Mouse (Mus musculus): ENCODE measurements around the gene Cygb. TPM values are rescaled to one million over a fixed set of nuclear protein-coding genes. Genes with fewer than 3 reads are reported as not detected.
A peak's percentile ranks its signal among the peaks of the same experiment; 100 is the strongest.
"Not testable (repeated sequence)": the region's sequence is repeated elsewhere in the genome, so short reads cannot be mapped to it uniquely, and the experiment has no call there.

Cygb gene
- polyA plus RNA-seq, 1 experiment from 2014 or later: 16.0 TPM

GRCm38 (mm10) chr11:116642681-116643578 is 11.2 kb downstream of the Cygb start:
- Histone ChIP-seq H3K4me1 (peaks cover 50% of the 10 kb centered on the region), H3K9ac (0 out of 2 replicates have a peak overlapping the region, but pooled peaks have one; percentile 31), H3K4me3 (replicated peaks) (peak overlapping the region; percentile 17), H3K36me3 (no peaks in the 10 kb centered on the region), H3K9me3 (replicated peaks) (no peaks in the 10 kb centered on the region), H3K27me3 (no peaks in the 10 kb centered on the region), H3K27ac (no peak overlapping the region), H3K4me2 (peak overlapping the region; percentile 56)
- 38% methylated on average over 14 of the region's 14 CpGs for WGBS
- ATAC-seq (replicated peaks; ENCODE audit: low FRiP score): peak; percentile 41

GRCm38 (mm10) chr11:116641731-116642130 is 12.4 kb downstream of the Cygb start:
- no peak overlapping the region for H3K4me3 ChIP-seq (replicated peaks)
- 68% methylated on average over 3 of the region's 3 CpGs for WGBS
- no peaks in the 10 kb centered on the region for H3K9me3 ChIP-seq (replicated peaks)

GRCm38 (mm10) chr11:116641168-116641567 is 12.9 kb downstream of the Cygb start:
- Histone ChIP-seq H3K9ac (no peak overlapping the region), H3K27me3 (no peaks in the 10 kb centered on the region), H3K27ac (no peak overlapping the region), H3K4me2 (no peak overlapping the region), H3K4me3 (replicated peaks) (no peak overlapping the region), H3K36me3 (no peaks in the 10 kb centered on the region), H3K4me1 (peaks cover 33% of the 10 kb centered on the region), H3K9me3 (replicated peaks) (no peaks in the 10 kb centered on the region)
- WGBS: 39% methylated on average over 5 of the region's 5 CpGs
- no peak for ATAC-seq (replicated peaks; ENCODE audit: low FRiP score)

More at GRCm38 (mm10) chr11:116641731-116642130, 12.4 kb downstream of the Cygb start:
- ATAC-seq (replicated peaks; ENCODE audit: low FRiP score): no peak
- peaks cover 38% of the 10 kb centered on the region for H3K4me1 ChIP-seq
- H3K27me3 ChIP-seq: no peaks in the 10 kb centered on the region
- no peaks in the 10 kb centered on the region for H3K36me3 ChIP-seq
- H3K9ac ChIP-seq: no peak overlapping the region
- no peak overlapping the region for H3K4me2 ChIP-seq
- H3K27ac ChIP-seq: no peak overlapping the region

GRCm38 (mm10) chr11:116636607-116637006 is 17.5 kb downstream of the Cygb start:
- H3K27me3 ChIP-seq; H3K4me1 ChIP-seq; H3K9ac ChIP-seq; H3K4me2 ChIP-seq; ATAC-seq (replicated peaks; ENCODE audit: low FRiP score); H3K36me3 ChIP-seq; H3K27ac ChIP-seq; H3K9me3 ChIP-seq (replicated peaks); H3K4me3 ChIP-seq (replicated peaks): not testable (repeated sequence)
- WGBS: 78% methylated on average over 8 of the region's 8 CpGs

- H3K9ac ChIP-seq: no peak overlapping the region
- 76% methylated on average over 10 of the region's 10 CpGs for WGBS
- H3K27me3 ChIP-seq: no peaks in the 10 kb centered on the region
- no peak for ATAC-seq (replicated peaks; ENCODE audit: low FRiP score)
- peak overlapping the region; percentile 14; the same call in 1 of the 2 replicates for H3K27ac ChIP-seq
- H3K36me3 ChIP-seq: no peaks in the 10 kb centered on the region
- H3K4me2 ChIP-seq: no peak overlapping the region
- no peaks in the 10 kb centered on the region for H3K9me3 ChIP-seq (replicated peaks)
- no peak overlapping the region for H3K4me3 ChIP-seq (replicated peaks)
- peaks cover 26% of the 10 kb centered on the region for H3K4me1 ChIP-seq
Measured at GRCm38 (mm10) chr11:116632962-116633361, 21.2 kb downstream of the Cygb start.

GRCm38 (mm10) chr11:116630171-116630965 is 23.7 kb downstream of the Cygb start:
- Histone ChIP-seq H3K27ac (no peak overlapping the region), H3K27me3 (no peaks in the 10 kb centered on the region), H3K9me3 (replicated peaks) (no peaks in the 10 kb centered on the region), H3K4me1 (peaks cover 26% of the 10 kb centered on the region), H3K36me3 (no peaks in the 10 kb centered on the region), H3K4me3 (replicated peaks) (no peak overlapping the region), H3K4me2 (no peak overlapping the region), H3K9ac (no peak overlapping the region)
- no peak for ATAC-seq (replicated peaks; ENCODE audit: low FRiP score)
- WGBS: 33% methylated on average over 12 of the region's 12 CpGs

- Histone ChIP-seq H3K4me2 (no peak overlapping the region), H3K9me3 (replicated peaks) (no peaks in the 10 kb centered on the region), H3K9ac (no peak overlapping the region), H3K4me3 (replicated peaks) (no peak overlapping the region), H3K27me3 (no peaks in the 10 kb centered on the region), H3K36me3 (no peaks in the 10 kb centered on the region), H3K4me1 (peaks cover 27% of the 10 kb centered on the region), H3K27ac (no peak overlapping the region)
- 94% methylated on average over 6 of the region's 6 CpGs for WGBS
- ATAC-seq (replicated peaks; ENCODE audit: low FRiP score): no peak
Measured at GRCm38 (mm10) chr11:116629472-116629871, 24.6 kb downstream of the Cygb start.

- Histone ChIP-seq H3K4me2 (no peak overlapping the region), H3K36me3 (no peaks in the 10 kb centered on the region), H3K9ac (0 out of 2 replicates have a peak overlapping the region, but pooled peaks have one; percentile 0), H3K4me3 (replicated peaks) (no peak overlapping the region), H3K27me3 (no peaks in the 10 kb centered on the region), H3K4me1 (peaks cover 33% of the 10 kb centered on the region), H3K27ac (no peak overlapping the region), H3K9me3 (replicated peaks) (no peaks in the 10 kb centered on the region)
- ATAC-seq (replicated peaks; ENCODE audit: low FRiP score): no peak
- WGBS: 55% methylated on average over 9 of the region's 9 CpGs
Measured at GRCm38 (mm10) chr11:116628712-116629111, 25.4 kb downstream of the Cygb start.

GRCm38 (mm10) chr11:116627072-116628020 is 26.8 kb downstream of the Cygb start:
- ATAC-seq (replicated peaks; ENCODE audit: low FRiP score): no peak

GRCm38 (mm10) chr11:116626299-116627071 is 27.6 kb downstream of the Cygb start, which contains the start of gene Rhbdf2:
Gene Rhbdf2 (minus strand): TSS chr11:116627019.
- WGBS: 64% methylated on average over 10 of the region's 10 CpGs
- Histone ChIP-seq H3K27me3 (no peaks in the 10 kb centered on the region), H3K36me3 (no peaks in the 10 kb centered on the region), H3K27ac (no peak within 1 kb of the TSS), H3K4me2 (no peak within 1 kb of the TSS), H3K9ac (no peak within 1 kb of the TSS), H3K9me3 (replicated peaks) (no peaks in the 10 kb centered on the region), H3K4me1 (peaks cover 47% of the 10 kb centered on the region), H3K4me3 (replicated peaks) (no peak within 1 kb of the TSS)
- no peak for ATAC-seq (replicated peaks; ENCODE audit: low FRiP score)

More at GRCm38 (mm10) chr11:116627072-116628020, 26.8 kb downstream of the Cygb start:
- no peaks in the 10 kb centered on the region for H3K27me3 ChIP-seq
- no peak overlapping the region for H3K4me2 ChIP-seq
- peaks cover 40% of the 10 kb centered on the region for H3K4me1 ChIP-seq
- no peaks in the 10 kb centered on the region for H3K36me3 ChIP-seq
- WGBS: 39% methylated on average over 10 of the region's 10 CpGs
- no peaks in the 10 kb centered on the region for H3K9me3 ChIP-seq (replicated peaks)
- no peak overlapping the region for H3K4me3 ChIP-seq (replicated peaks)
- no peak overlapping the region for H3K9ac ChIP-seq
- H3K27ac ChIP-seq: no peak overlapping the region
